Mouse (Mus musculus) liver, embryonic 16.5 days (tissue): Measurements from ENCODE around the gene 2310061I04Rik. TPM values are rescaled to one million over a fixed set of nuclear protein-coding genes. Genes with fewer than 3 reads are reported as not detected.
"Not testable (repeated sequence)": the region's sequence is repeated elsewhere in the genome, so short reads cannot be mapped to it uniquely, and the experiment has no call there.

ENCODE experiments used
- ATAC-seq: fragments of 200-750 bp; cut with Nextera tagmentation; 2 replicates; pipeline ENCODE4 v1.8.0; 2017; ENCODE audit warnings: low read depth, mild to moderate bottlenecking, moderate number of reproducible peaks, moderate library complexity
- H3K27ac ChIP-seq: fragments of 300-500 bp; sonication (generic); 2 replicates; pipeline ENCODE4 v1.5.1; 2014; ENCODE audit warnings: mild to moderate bottlenecking, low read length
- H3K27me3 ChIP-seq: fragments of 300-500 bp; sonication (generic); 2 replicates; pipeline ENCODE4 v1.6.1; 2014; ENCODE audit warnings: low read depth, low read length, mixed read lengths; ENCODE audit not compliant: control insufficient read depth, insufficient read depth
- H3K36me3 ChIP-seq: fragments of 300-500 bp; sonication (generic); 2 replicates; pipeline ENCODE4 v1.6.1; 2014; ENCODE audit warnings: mild to moderate bottlenecking; ENCODE audit not compliant: control insufficient read depth, insufficient read depth
- H3K4me1 ChIP-seq: fragments of 300-500 bp; sonication (generic); 2 replicates; pipeline ENCODE4 v1.6.1; 2014; ENCODE audit warnings: low read depth, low read length, mixed read lengths; ENCODE audit not compliant: control insufficient read depth
- H3K4me2 ChIP-seq: fragments of 300-500 bp; sonication (generic); 2 replicates; pipeline ENCODE4 v1.6.1; 2014; ENCODE audit warnings: low read depth, low read length, mixed read lengths
- H3K4me3 ChIP-seq: fragments of 300-500 bp; sonication (generic); 2 replicates; pipeline ENCODE4 v1.5.1; 2014; ENCODE audit warnings: low read depth, mild to moderate bottlenecking, low read length
- H3K9ac ChIP-seq: fragments of 300-500 bp; sonication (generic); 2 replicates; pipeline ENCODE4 v1.6.1; 2014; ENCODE audit warnings: low read depth, low read length
- H3K9me3 ChIP-seq: fragments of 300-500 bp; sonication (generic); replicated peaks from 2 replicates; pipeline ENCODE4 v1.6.1; 2016; ENCODE audit warnings: low read length; ENCODE audit not compliant: control insufficient read depth
- WGBS: fragments of 180-500 bp; shearing (Covaris S2); extraction: QIAGEN DNeasy Blood & Tissue Kit; methylation state at CpG from one replicate; pipeline ENCODE4 v1.1.7; 2014; ENCODE audit not compliant: insufficient replicate concordance; 5-methylcytosine and 5-hydroxymethylcytosine counted together
- polyA plus RNA-seq: library from polyadenylated mRNA; unstranded; fragments of >200 nt; fragmentation: Nextera tagmentation; extraction: Ambion mirVana; gene quantifications from 2 replicates; pipeline ENCODE4 v1.2.1, GENCODE M21; 2015

Gene 2310061I04Rik
- 7.9 and 8.0 TPM in 2 replicates for polyA plus RNA-seq

DNA sequence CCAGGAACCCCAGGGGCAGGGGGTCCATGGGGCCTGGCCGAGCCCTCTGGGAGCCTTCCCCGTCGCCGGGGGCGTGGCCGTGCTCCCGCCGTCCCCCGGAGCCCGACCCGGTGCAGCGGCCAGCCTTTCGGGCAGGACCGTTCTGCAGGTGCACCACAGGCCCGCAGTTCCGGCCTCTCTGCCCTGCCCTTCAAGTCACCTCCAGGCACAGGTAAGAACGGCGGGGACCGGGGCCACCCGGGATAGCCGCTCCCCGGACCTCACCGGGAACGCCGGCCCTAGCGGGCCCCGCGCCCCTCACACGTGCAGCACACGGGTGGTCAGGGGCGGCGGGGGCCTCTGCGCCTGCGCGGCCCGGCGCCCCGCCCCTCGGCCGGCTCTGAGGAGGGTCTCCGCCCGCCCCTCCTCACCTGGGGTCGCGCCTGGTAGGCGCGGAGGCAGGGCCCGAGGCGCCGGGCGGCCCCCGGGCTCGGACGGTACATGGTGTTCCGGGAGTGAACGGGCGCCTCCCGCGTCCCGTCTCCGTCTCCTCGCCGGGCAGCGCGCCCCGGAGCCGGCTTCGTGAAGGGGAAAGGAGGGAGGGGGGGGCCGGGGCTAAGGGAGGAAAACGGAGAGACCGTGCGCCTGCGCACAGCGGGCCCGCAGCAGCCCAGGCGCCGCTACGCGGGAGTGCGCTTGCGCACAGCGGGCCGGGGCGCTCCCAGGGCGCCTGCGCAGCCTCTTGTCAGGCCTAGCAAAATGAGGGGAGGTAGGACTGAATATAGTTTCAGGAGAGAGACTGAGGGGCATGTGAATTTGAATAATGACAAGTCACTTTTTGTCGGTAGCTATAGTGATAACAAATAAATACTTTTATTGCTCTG, at the start of gene 2310061I04Rik:
Gene 2310061I04Rik (minus strand): TSS at position 651 of the 863 bp plus-strand sequence.
- H3K36me3 ChIP-seq, result peaks cover 10% of the 10 kb centered on the region
- no peaks in the 10 kb centered on the region for H3K27me3 ChIP-seq
- H3K9ac ChIP-seq, result peak within 1 kb of the TSS; percentile 93
- H3K4me3 ChIP-seq, result peak within 1 kb of the TSS; percentile 91
- peak; percentile 95 for ATAC-seq
- H3K4me1 ChIP-seq, result peaks cover 13% of the 10 kb centered on the region
- H3K27ac ChIP-seq, result peak within 1 kb of the TSS; percentile 80
- peak within 1 kb of the TSS; percentile 97 for H3K4me2 ChIP-seq
- no peaks in the 10 kb centered on the region for H3K9me3 ChIP-seq
- WGBS, result under 1% methylated on average over 85 of the region's 86 CpGs

DNA sequence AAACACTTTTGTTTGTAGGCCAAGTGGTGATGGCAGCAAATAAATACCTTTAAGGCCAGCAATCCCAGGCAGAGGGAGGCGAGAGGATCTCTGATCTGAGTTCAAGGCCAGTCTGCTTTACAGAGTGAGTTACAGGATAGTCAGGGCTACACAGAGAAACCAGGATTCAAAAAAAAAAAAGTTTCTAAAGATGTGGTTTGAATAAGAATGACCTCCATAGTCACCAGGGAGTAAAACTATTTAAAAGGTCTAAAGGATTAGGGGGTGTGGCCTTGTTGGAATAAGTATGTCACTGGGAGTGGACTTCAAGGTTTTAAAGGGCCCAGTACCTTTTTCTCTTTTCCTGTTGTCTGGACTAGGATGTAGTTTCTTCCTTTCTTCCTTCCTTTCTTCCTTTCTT, 42.7 kb upstream of the 2310061I04Rik start:
- no peaks in the 10 kb centered on the region for H3K4me1 ChIP-seq
- no peak overlapping the region for H3K4me3 ChIP-seq
- H3K4me2 ChIP-seq, result no peak overlapping the region
- ATAC-seq, result no peak
- no peaks in the 10 kb centered on the region for H3K36me3 ChIP-seq
- H3K9ac ChIP-seq, result no peak overlapping the region
- WGBS, result 53% methylated on average over 1 of the region's 1 CpGs
- no peak overlapping the region for H3K27ac ChIP-seq
- H3K9me3 ChIP-seq, result no peaks in the 10 kb centered on the region
- H3K27me3 ChIP-seq, result no peaks in the 10 kb centered on the region

DNA sequence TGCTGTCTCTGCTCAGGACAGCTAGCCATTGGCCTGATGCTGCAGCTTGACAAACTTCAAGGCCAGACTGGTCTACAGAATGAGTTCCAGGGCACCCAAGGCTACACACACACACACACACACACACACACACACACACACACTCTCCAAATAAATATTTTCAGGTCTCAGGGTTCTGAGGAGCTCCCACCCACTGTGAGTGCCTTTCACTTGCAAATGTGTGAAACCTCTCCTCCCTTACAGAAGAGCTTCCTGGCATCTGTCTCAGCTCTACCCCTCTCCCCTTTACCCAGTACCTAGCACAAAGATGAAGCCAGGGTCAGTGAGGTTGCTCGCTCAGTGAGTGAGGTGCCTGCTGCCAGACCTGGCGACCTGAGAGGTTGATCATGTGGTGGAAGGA, 41.9 kb upstream of the 2310061I04Rik start:
- Histone ChIP-seq H3K27me3 (no peaks in the 10 kb centered on the region), H3K9me3 (no peaks in the 10 kb centered on the region), H3K36me3 (no peaks in the 10 kb centered on the region), H3K9ac (no peak overlapping the region), H3K4me1 (no peaks in the 10 kb centered on the region), H3K4me2 (no peak overlapping the region), H3K4me3 (no peak overlapping the region), H3K27ac (no peak overlapping the region)
- no peak for ATAC-seq
- 52% methylated on average over 2 of the region's 2 CpGs for WGBS

DNA sequence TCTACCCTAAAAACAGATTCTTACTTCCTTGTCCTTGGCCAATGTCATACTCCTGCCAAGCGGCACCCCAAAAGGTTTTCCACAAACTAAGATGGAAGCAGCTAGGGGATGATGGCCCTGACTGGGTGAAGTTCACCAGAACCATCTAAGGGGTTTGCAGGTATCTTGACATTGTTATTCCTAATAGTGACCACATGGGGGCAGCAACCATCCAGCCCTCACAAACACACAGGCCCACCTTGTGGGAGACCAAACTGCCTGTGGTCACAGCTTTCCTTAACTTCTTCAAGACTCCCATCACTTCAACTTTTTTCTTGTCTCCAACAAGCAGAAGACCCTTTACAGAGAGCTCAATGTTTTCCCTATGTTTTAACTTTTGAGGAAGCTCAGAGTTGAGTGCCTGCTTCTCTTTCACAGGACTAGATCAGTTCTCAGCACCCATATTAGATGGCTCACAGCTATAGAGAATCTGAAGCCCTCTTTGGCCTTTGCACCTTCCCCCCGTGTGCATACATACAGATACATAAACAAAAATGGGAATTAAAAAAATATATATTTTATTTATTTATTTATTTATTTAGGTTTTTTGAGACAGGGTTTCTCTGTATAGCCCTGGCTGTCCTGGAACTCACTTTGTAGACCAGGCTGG, 40.6 kb upstream of the 2310061I04Rik start:
- no peak overlapping the region for H3K4me3 ChIP-seq
- H3K27me3 ChIP-seq, result no peaks in the 10 kb centered on the region
- no peak overlapping the region for H3K9ac ChIP-seq
- H3K9me3 ChIP-seq, result no peaks in the 10 kb centered on the region
- no peaks in the 10 kb centered on the region for H3K36me3 ChIP-seq
- WGBS, result 13% methylated on average over 2 of the region's 2 CpGs
- no peaks in the 10 kb centered on the region for H3K4me1 ChIP-seq
- H3K4me2 ChIP-seq, result no peak overlapping the region
- ATAC-seq, result 0 out of 2 replicates have a peak, but pooled peaks have one; percentile 37
- H3K27ac ChIP-seq, result no peak overlapping the region

DNA sequence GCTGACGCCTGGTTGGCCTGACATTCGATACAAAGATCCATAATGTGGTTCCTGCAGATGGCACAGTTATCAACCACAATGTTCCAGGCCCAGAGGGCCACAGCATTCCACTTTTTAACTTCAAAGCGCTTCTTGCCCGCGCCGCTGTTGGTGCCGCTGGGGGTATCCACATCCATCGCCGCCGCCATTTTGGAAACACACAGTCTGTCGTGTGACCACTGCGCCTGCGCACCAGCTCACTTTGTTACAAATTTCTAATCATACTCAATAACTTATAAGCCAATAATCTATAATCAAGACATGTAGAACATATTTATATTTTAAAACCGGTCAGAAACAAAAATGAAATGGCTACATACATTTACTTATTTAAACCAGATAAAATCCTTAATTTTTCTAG, 38.5 kb upstream of the 2310061I04Rik start:
- H3K4me1 ChIP-seq, H3K9ac ChIP-seq, H3K4me3 ChIP-seq, H3K27me3 ChIP-seq, H3K27ac ChIP-seq, H3K9me3 ChIP-seq, H3K4me2 ChIP-seq, ATAC-seq, H3K36me3 ChIP-seq: not testable (repeated sequence)
- 80% methylated on average over 14 of the region's 14 CpGs for WGBS

DNA sequence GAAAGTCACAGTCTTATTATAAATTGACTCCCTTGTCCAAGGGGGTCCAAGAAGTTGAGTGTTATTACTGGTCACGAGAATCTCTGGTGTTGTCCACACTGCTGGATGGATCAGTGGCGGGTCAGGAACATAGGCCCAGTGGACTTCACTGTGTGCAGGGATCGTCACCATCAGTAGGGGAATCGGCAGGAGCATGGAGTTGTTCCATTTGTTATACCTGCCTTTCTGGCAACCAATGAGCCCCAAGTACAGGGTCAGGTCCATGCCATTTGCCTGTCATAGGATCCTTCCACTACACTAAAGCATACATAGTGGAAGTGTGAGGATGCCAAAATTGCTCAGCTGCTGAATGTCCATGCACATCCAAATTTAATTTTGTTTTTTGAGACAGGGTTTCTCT, 35.4 kb upstream of the 2310061I04Rik start:
- no peak overlapping the region for H3K27ac ChIP-seq
- H3K36me3 ChIP-seq, result peaks cover 34% of the 10 kb centered on the region
- no peak overlapping the region for H3K9ac ChIP-seq
- no peak overlapping the region for H3K4me2 ChIP-seq
- H3K4me1 ChIP-seq, result peaks cover 8% of the 10 kb centered on the region
- no peak overlapping the region for H3K4me3 ChIP-seq
- 82% methylated on average over 4 of the region's 4 CpGs for WGBS
- no peaks in the 10 kb centered on the region for H3K27me3 ChIP-seq
- no peak for ATAC-seq
- no peaks in the 10 kb centered on the region for H3K9me3 ChIP-seq

DNA sequence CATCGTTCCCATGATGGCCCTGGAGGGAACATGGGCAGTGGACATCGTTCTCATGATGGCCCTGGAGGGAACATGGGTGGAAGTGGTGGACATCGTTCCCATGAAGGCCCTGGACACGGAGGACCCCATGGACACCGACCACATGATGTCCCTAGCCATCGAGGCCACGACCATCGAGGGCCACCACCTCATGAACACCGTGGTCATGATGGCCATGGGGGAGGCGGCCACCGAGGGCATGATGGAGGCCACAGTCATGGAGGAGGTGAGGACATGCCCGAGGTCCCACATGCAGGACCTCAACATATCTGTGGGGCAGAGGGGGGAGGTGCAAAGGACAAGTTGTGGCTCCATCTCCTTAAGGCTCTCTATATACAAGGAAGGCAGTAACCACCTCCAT, 33.4 kb upstream of the 2310061I04Rik start:
- Histone ChIP-seq H3K4me3 (no peak overlapping the region), H3K9ac (no peak overlapping the region), H3K36me3 (peaks cover 49% of the 10 kb centered on the region), H3K4me2 (no peak overlapping the region), H3K9me3 (no peaks in the 10 kb centered on the region), H3K4me1 (peaks cover 22% of the 10 kb centered on the region), H3K27ac (no peak overlapping the region), H3K27me3 (no peaks in the 10 kb centered on the region)
- ATAC-seq, result no peak
- WGBS, result 88% methylated on average over 12 of the region's 12 CpGs

DNA sequence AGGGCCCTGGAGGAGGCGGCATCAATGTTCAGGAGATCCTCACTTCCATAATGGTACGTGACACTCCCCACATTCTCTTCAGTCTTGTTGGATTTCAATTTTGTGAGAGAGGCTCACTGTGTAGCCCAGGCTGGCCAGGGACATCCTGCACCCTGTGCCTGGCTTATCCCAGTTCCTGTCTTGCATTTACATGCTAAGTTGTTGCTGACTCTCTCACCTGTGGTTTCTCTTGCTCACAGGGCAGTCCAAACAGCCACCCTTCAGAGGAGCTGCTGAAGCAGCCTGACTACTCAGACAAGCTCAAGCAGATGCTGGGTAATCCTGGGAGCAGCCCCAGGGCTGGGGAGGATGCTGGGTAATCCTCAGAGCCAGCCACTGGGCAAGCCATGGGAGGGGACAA, 32.3 kb upstream of the 2310061I04Rik start:
- no peak for ATAC-seq
- Histone ChIP-seq H3K36me3 (peaks cover 60% of the 10 kb centered on the region), H3K4me2 (no peak overlapping the region), H3K27ac (no peak overlapping the region), H3K9me3 (no peaks in the 10 kb centered on the region), H3K4me3 (no peak overlapping the region), H3K4me1 (peaks cover 33% of the 10 kb centered on the region), H3K27me3 (no peaks in the 10 kb centered on the region), H3K9ac (no peak overlapping the region)
- WGBS, result 79% methylated on average over 2 of the region's 2 CpGs

DNA sequence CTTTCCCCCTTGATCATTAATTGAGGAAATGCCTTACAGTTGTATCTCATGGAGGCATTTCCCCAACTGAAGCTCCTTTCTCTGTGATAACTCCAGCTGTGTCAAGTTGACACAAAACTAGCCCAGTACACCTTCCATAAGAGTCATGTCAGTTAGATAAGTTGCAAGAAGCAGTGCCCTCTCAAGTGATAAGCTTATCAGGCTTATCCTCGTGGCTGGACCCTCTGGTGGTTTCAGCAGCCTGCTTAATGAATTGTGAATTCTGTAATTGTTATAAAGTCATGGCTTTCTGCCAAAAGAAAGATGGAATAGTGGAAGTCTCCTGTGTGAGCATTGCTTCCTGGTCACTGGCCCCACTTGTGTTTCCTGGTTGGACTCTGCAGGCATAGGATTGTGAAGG, 30.2 kb upstream of the 2310061I04Rik start:
- H3K9me3 ChIP-seq, result no peaks in the 10 kb centered on the region
- peaks cover 76% of the 10 kb centered on the region for H3K36me3 ChIP-seq
- no peak overlapping the region for H3K4me3 ChIP-seq
- H3K4me2 ChIP-seq, result no peak overlapping the region
- WGBS, result 12% methylated on average over 1 of the region's 1 CpGs
- ATAC-seq, result peak; percentile 82
- peak overlapping the region; percentile 66 for H3K27ac ChIP-seq
- no peak overlapping the region; the same call in 1 of the 2 replicates for H3K9ac ChIP-seq
- peaks cover 39% of the 10 kb centered on the region for H3K4me1 ChIP-seq
- no peaks in the 10 kb centered on the region for H3K27me3 ChIP-seq
